Mouse (Mus musculus) erythroblast, embryonic 14.5 days (primary cell): ENCODE data around the gene Socs3.

ENCODE experiments used
- GATA1 ChIP-seq: IDR thresholded peaks from 2 replicates; pipeline ENCODE4 v1.6.1; 2012; ENCODE audit warnings: low read length, inconsistent platforms, mixed read lengths
- TAL1 ChIP-seq: IDR thresholded peaks from 3 replicates; pipeline ENCODE4 v1.6.1; 2012; ENCODE audit warnings: low read length, inconsistent platforms, mixed read lengths

DNA sequence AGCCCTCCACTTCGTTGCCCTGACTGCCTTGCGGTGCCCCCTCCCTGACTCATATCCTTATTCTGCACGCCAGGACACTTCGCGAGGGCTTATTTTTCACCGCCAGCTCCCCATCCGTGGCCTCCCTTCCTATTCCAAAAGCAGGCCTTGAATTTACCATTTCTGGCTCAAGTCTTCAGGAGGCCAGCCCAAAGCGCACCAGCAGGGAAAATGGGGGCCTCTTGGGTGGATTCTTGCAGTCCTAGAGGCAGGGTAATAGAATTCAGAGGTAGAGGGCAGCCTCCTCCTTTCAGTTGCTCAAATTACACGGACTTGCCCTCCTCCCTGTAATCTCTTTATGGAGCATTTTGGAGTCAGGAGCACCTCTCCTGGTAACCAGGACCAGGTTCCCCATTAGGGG, 6.0 kb downstream of the Socs3 start:
- TF ChIP-seq TAL1 = no peak
- TF ChIP-seq GATA1 = no peak
